Mouse (Mus musculus): ENCODE measurements around the gene Znrf2.
A peak's percentile ranks its signal among the peaks of the same experiment; 100 is the strongest.

The Znrf2 gene

GRCm38 (mm10) chr6:54816388-54817065 lies at the start of gene Znrf2:
Gene Znrf2 (plus strand): TSS chr6:54816916.
- peak; percentile 94 to 95 for DNase-seq

GRCm38 (mm10) chr6:54767746-54768145 lies 49.0 kb upstream of the Znrf2 start:
- no peak for DNase-seq

- DNase-seq, result no peak
These were observed 46.0 kb upstream of the Znrf2 start for GRCm38 (mm10) chr6:54770766-54771165.

- DNase-seq, result no peak
These were observed 45.5 kb upstream of the Znrf2 start for GRCm38 (mm10) chr6:54771171-54771570.

GRCm38 (mm10) chr6:54772078-54772477 lies 44.6 kb upstream of the Znrf2 start:
- DNase-seq, result no peak

GRCm38 (mm10) chr6:54775739-54776138 lies 41.0 kb upstream of the Znrf2 start:
- no peak for DNase-seq

- DNase-seq, result no peak
These were observed 39.1 kb upstream of the Znrf2 start for GRCm38 (mm10) chr6:54777661-54778060.

- DNase-seq, result no peak
These were observed 36.7 kb upstream of the Znrf2 start for GRCm38 (mm10) chr6:54779968-54780367.

GRCm38 (mm10) chr6:54780569-54781304 lies 36.0 kb upstream of the Znrf2 start:
- no peak for DNase-seq

GRCm38 (mm10) chr6:54781881-54782280 lies 34.8 kb upstream of the Znrf2 start:
- no peak for DNase-seq

- no peak for DNase-seq
These were observed 31.5 kb upstream of the Znrf2 start for GRCm38 (mm10) chr6:54785098-54785730.

GRCm38 (mm10) chr6:54786766-54787165 lies 29.9 kb upstream of the Znrf2 start:
- DNase-seq, result no peak

- no peak for DNase-seq
These were observed 28.2 kb upstream of the Znrf2 start for GRCm38 (mm10) chr6:54788493-54788892.

- no peak for DNase-seq
These were observed 27.6 kb upstream of the Znrf2 start for GRCm38 (mm10) chr6:54789139-54789538.

- DNase-seq, result no peak
These were observed 26.6 kb upstream of the Znrf2 start for GRCm38 (mm10) chr6:54790071-54790470.

- DNase-seq, result no peak
These were observed 22.9 kb upstream of the Znrf2 start for GRCm38 (mm10) chr6:54793853-54794252.

GRCm38 (mm10) chr6:54794372-54794771 lies 22.3 kb upstream of the Znrf2 start:
- DNase-seq, result no peak

GRCm38 (mm10) chr6:54794991-54795390 lies 21.7 kb upstream of the Znrf2 start:
- DNase-seq, result no peak

- DNase-seq, result no peak
These were observed 20.7 kb upstream of the Znrf2 start for GRCm38 (mm10) chr6:54795971-54796370.

GRCm38 (mm10) chr6:54802348-54802747 lies 14.4 kb upstream of the Znrf2 start:
- DNase-seq, result peak; percentile 65 to 76

GRCm38 (mm10) chr6:54804066-54804864 lies 12.5 kb upstream of the Znrf2 start:
- DNase-seq, result no peak

- DNase-seq, result no peak
These were observed 10.9 kb upstream of the Znrf2 start for GRCm38 (mm10) chr6:54805779-54806178.
